Mouse (Mus musculus): ENCODE measurements around the gene Kat7. TPM values are rescaled to one million over a fixed set of nuclear protein-coding genes. Genes with fewer than 3 reads are reported as not detected.

Gene Kat7
- total RNA-seq, 2 experiments from 2014 or later = 77.2 to 78.0 TPM

- peak; percentile 81 for ATAC-seq (replicated peaks; ENCODE audit: poor library complexity, severe bottlenecking)
These were observed 16.9 kb downstream of the Kat7 start for GRCm38 (mm10) chr11:95293017-95293624.

- peak; percentile 94 for ATAC-seq (replicated peaks; ENCODE audit: poor library complexity, severe bottlenecking)
These were observed 18.0 kb downstream of the Kat7 start for GRCm38 (mm10) chr11:95291998-95292397.

GRCm38 (mm10) chr11:95282331-95282730 lies 27.7 kb downstream of the Kat7 start:
- no peak for ATAC-seq (replicated peaks; ENCODE audit: poor library complexity, severe bottlenecking)

- ATAC-seq (replicated peaks; ENCODE audit: poor library complexity, severe bottlenecking) = no peak
These were observed 30.9 kb downstream of the Kat7 start for GRCm38 (mm10) chr11:95279061-95279659.

- ATAC-seq (replicated peaks; ENCODE audit: poor library complexity, severe bottlenecking) = no peak
These were observed 34.0 kb downstream of the Kat7 start for GRCm38 (mm10) chr11:95276056-95276455.

GRCm38 (mm10) chr11:95274613-95275012 lies 35.4 kb downstream of the Kat7 start:
- ATAC-seq (replicated peaks; ENCODE audit: poor library complexity, severe bottlenecking) = peak; percentile 52

- ATAC-seq (replicated peaks; ENCODE audit: poor library complexity, severe bottlenecking) = no peak
These were observed 36.4 kb downstream of the Kat7 start for GRCm38 (mm10) chr11:95273661-95274060.

- ATAC-seq (replicated peaks; ENCODE audit: poor library complexity, severe bottlenecking) = no peak
These were observed 43.4 kb downstream of the Kat7 start for GRCm38 (mm10) chr11:95266540-95267245.

GRCm38 (mm10) chr11:95264455-95265013 lies 45.5 kb downstream of the Kat7 start:
- ATAC-seq (replicated peaks; ENCODE audit: poor library complexity, severe bottlenecking) = peak; percentile 13

GRCm38 (mm10) chr11:95263816-95264454 lies 46.1 kb downstream of the Kat7 start:
- no peak for ATAC-seq (replicated peaks; ENCODE audit: poor library complexity, severe bottlenecking)

- ATAC-seq (replicated peaks; ENCODE audit: poor library complexity, severe bottlenecking) = peak; percentile 6
These were observed 48.8 kb downstream of the Kat7 start, which contains the start of gene Tac4 for GRCm38 (mm10) chr11:95261178-95261751. Gene Tac4, plus strand, starts transcription at chr11:95261529.

GRCm38 (mm10) chr11:95259088-95259849 lies 50.8 kb downstream of the Kat7 start:
- ATAC-seq (replicated peaks; ENCODE audit: poor library complexity, severe bottlenecking) = peak; percentile 70

- ATAC-seq (replicated peaks; ENCODE audit: poor library complexity, severe bottlenecking) = peak; percentile 39
These were observed 51.6 kb downstream of the Kat7 start for GRCm38 (mm10) chr11:95258490-95258889.

- no peak for ATAC-seq (replicated peaks; ENCODE audit: poor library complexity, severe bottlenecking)
These were observed 52.1 kb downstream of the Kat7 start for GRCm38 (mm10) chr11:95257930-95258329.

- no peak for ATAC-seq (replicated peaks; ENCODE audit: poor library complexity, severe bottlenecking)
These were observed 54.3 kb downstream of the Kat7 start for GRCm38 (mm10) chr11:95255747-95256146.

GRCm38 (mm10) chr11:95254165-95254564 lies 55.9 kb downstream of the Kat7 start:
- ATAC-seq (replicated peaks; ENCODE audit: poor library complexity, severe bottlenecking) = peak; percentile 49

GRCm38 (mm10) chr11:95252104-95252503 lies 57.9 kb downstream of the Kat7 start:
- no peak for ATAC-seq (replicated peaks; ENCODE audit: poor library complexity, severe bottlenecking)

- peak; percentile 57 for ATAC-seq (replicated peaks; ENCODE audit: poor library complexity, severe bottlenecking)
These were observed 58.8 kb downstream of the Kat7 start for GRCm38 (mm10) chr11:95251295-95251694.

- ATAC-seq (replicated peaks; ENCODE audit: poor library complexity, severe bottlenecking) = peak; percentile 58
These were observed 59.9 kb downstream of the Kat7 start for GRCm38 (mm10) chr11:95250110-95250509.

- no peak for ATAC-seq (replicated peaks; ENCODE audit: poor library complexity, severe bottlenecking)
These were observed 63.0 kb downstream of the Kat7 start for GRCm38 (mm10) chr11:95247065-95247464.

Measured in granulocyte monocyte progenitor cell, adult 5-6 weeks (primary cell).